26 mouse cellular contexts compared by ENCODE assay signal in the genomic region with DNA sequence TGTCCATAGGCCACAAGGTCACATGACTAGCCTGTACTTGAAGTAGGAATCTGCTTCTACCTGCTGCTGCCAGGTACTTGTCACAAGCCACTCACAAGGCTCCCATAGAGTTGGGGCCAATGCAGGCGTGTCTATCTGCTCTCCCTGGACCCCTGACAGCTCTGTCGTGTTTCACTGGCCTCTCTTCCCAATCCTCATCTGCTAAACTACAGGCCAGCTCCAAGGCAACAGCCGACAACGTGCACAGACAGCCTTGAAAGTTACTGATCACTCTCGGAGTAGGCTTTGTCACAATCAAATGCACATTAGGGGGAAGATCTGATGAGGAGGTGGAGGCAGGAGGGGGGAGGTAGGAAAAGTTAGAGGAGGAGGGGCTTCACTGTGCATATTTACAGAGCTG. TPM values are rescaled to one million over a fixed set of nuclear protein-coding genes. Genes with fewer than 3 reads are reported as not detected.
DNase-seq lines count a peak whose midpoint lies in the region; ATAC-seq and TF ChIP-seq lines count a peak whose summit lies in the region.
"Had no signal": no experiment of that assay in that cellular context is flagged by ENCODE, and none has a peak within 500 bp of the region (broad histone marks: within the 10 kb centered on the region; RNA-seq: fewer than 3 reads in every experiment).

No protein-coding gene starts in this region.

- no peaks in the 10 kb centered on the region for H3K9me3 ChIP-seq in hindbrain, embryonic 10.5 days
- H3K9me3 ChIP-seq in hindbrain, embryonic 14.5 days (ENCODE audit: control insufficient read depth, low read length): no peaks in the 10 kb centered on the region
- H3K9me3 ChIP-seq in lung, embryonic 14.5 days (ENCODE audit: low read depth, low read length): no peaks in the 10 kb centered on the region
- H3K9me3 ChIP-seq in lung, postnatal 0 days (ENCODE audit: low read length): no peaks in the 10 kb centered on the region
- H3K9me3 ChIP-seq: forebrain, embryonic 10.5 days; forebrain, embryonic 13.5 days; G1E; heart, embryonic 12.5 days; heart, embryonic 15.5 days; hindbrain, embryonic 15.5 days; intestine, embryonic 15.5 days had no signal

- H3K4me3 ChIP-seq in hindbrain, embryonic 10.5 days: no peak overlapping the region
- H3K4me3 ChIP-seq in hindbrain, embryonic 14.5 days (replicated peaks; ENCODE audit: low read length): no peak overlapping the region
- H3K4me3 ChIP-seq in lung, embryonic 14.5 days (ENCODE audit: low read depth, low read length): no peak overlapping the region
- no peak overlapping the region for H3K4me3 ChIP-seq in lung, postnatal 0 days (ENCODE audit: low read depth, low read length)
- H3K4me3 ChIP-seq: forebrain, embryonic 10.5 days; forebrain, embryonic 13.5 days; heart, embryonic 12.5 days; heart, embryonic 15.5 days; hindbrain, embryonic 15.5 days; intestine, embryonic 15.5 days had no signal

- no peaks in the 10 kb centered on the region for H3K36me3 ChIP-seq in hindbrain, embryonic 10.5 days
- no peaks in the 10 kb centered on the region for H3K36me3 ChIP-seq in hindbrain, embryonic 14.5 days (replicated peaks; ENCODE audit: control insufficient read depth, insufficient read depth)
- H3K36me3 ChIP-seq in lung, embryonic 14.5 days (ENCODE audit: insufficient read depth): no peaks in the 10 kb centered on the region
- no peaks in the 10 kb centered on the region for H3K36me3 ChIP-seq in lung, postnatal 0 days (ENCODE audit: insufficient read depth, low read length)
- H3K36me3 ChIP-seq: forebrain, embryonic 10.5 days; G1E; heart, embryonic 12.5 days; heart, embryonic 15.5 days; hindbrain, embryonic 15.5 days; intestine, embryonic 15.5 days had no signal

- ATAC-seq in hindbrain, embryonic 14.5 days (ENCODE audit: low FRiP score): no peak
- peak; percentile 36; the same call in 1 of the 2 replicates for ATAC-seq in lung, embryonic 14.5 days (ENCODE audit: insufficient read depth)
- peak; percentile 67 for ATAC-seq in lung, postnatal 0 days
- ATAC-seq: forebrain, embryonic 13.5 days; forebrain, embryonic 16.5 days; intestine, embryonic 15.5 days; Patski had no signal

- H3K4me1 ChIP-seq in hindbrain, embryonic 10.5 days (replicated peaks): peaks cover 56% of the 10 kb centered on the region
- H3K4me1 ChIP-seq in hindbrain, embryonic 14.5 days (replicated peaks; ENCODE audit: control insufficient read depth, insufficient read depth, low read length): peaks cover 25% of the 10 kb centered on the region
- peaks cover 39% of the 10 kb centered on the region for H3K4me1 ChIP-seq in lung, embryonic 14.5 days (ENCODE audit: insufficient read depth)
- no peaks in the 10 kb centered on the region for H3K4me1 ChIP-seq in lung, postnatal 0 days (ENCODE audit: insufficient read depth, low read depth, low read length)
- H3K4me1 ChIP-seq: heart, embryonic 12.5 days; heart, embryonic 15.5 days had no signal

- no peak for DNase-seq in hindbrain, embryonic 10.5 days (ENCODE audit: low spot score)
- DNase-seq in hindbrain, embryonic 14.5 days (ENCODE audit: low spot score): no peak
- peak; percentile 48 for DNase-seq in lung, embryonic 14.5 days
- DNase-seq in lung, postnatal 36 days: no peak
- DNase-seq in lung, postnatal 0 days (ENCODE audit: low spot score): no peak
- DNase-seq in lung, postnatal 25 days (ENCODE audit: low spot score): no peak
- DNase-seq: adrenal gland, postnatal 10 days; adrenal gland, postnatal 36 days; B cell, adult 2 months; cerebellum, adult 18-20 months; cerebellum, adult 9-10 months; cerebellum, postnatal 14 days; gastrocnemius, postnatal 10 days; gastrocnemius, postnatal 36 days; heart, postnatal 10 days; heart, postnatal 36 days had no signal

- no peak for TF ChIP-seq EP300 in lung, postnatal 0 days (IDR thresholded peaks at IDR 0.05)

- H3K27me3 ChIP-seq in hindbrain, embryonic 10.5 days (ENCODE audit: insufficient read depth, poor library complexity, severe bottlenecking): 0 out of 2 replicates have a peak, but pooled peaks cover 4% of the 10 kb centered on the region
- H3K27me3 ChIP-seq in hindbrain, embryonic 14.5 days (ENCODE audit: control insufficient read depth, insufficient read depth, low read length): no peaks in the 10 kb centered on the region
- H3K27me3 ChIP-seq in lung, embryonic 14.5 days (ENCODE audit: insufficient read depth, low read length): no peaks in the 10 kb centered on the region
- H3K27me3 ChIP-seq in lung, postnatal 0 days (replicated peaks; ENCODE audit: insufficient read depth, low read length): no peaks in the 10 kb centered on the region
- H3K27me3 ChIP-seq: CH12.LX; heart, embryonic 12.5 days; heart, embryonic 15.5 days; hindbrain, embryonic 15.5 days; intestine, embryonic 15.5 days; Patski had no signal

- no peak overlapping the region for H3K9ac ChIP-seq in hindbrain, embryonic 14.5 days
- no peak overlapping the region for H3K9ac ChIP-seq in lung, embryonic 14.5 days
- no peak overlapping the region for H3K9ac ChIP-seq in lung, postnatal 0 days (replicated peaks; ENCODE audit: low read depth)
- H3K9ac ChIP-seq: forebrain, embryonic 13.5 days; heart, embryonic 12.5 days; heart, embryonic 15.5 days; hindbrain, embryonic 15.5 days; intestine, embryonic 15.5 days had no signal

- WGBS in hindbrain, embryonic 10.5 days: 71% methylated on average over 5 of the region's 5 CpGs
- WGBS in hindbrain, embryonic 14.5 days: 42% methylated on average over 5 of the region's 5 CpGs
- WGBS in lung, embryonic 14.5 days: 25% methylated on average over 5 of the region's 5 CpGs
- 37% methylated on average over 5 of the region's 5 CpGs for WGBS in lung, postnatal 0 days

- peak overlapping the region; percentile 88 for H3K27ac ChIP-seq in hindbrain, embryonic 10.5 days
- H3K27ac ChIP-seq in hindbrain, embryonic 14.5 days: no peak overlapping the region
- H3K27ac ChIP-seq in lung, embryonic 14.5 days (ENCODE audit: low read depth): peak overlapping the region; percentile 69
- no peak overlapping the region for H3K27ac ChIP-seq in lung, postnatal 0 days (ENCODE audit: low read length)
- H3K27ac ChIP-seq: forebrain, embryonic 13.5 days; heart, embryonic 15.5 days; hindbrain, embryonic 15.5 days; intestine, embryonic 15.5 days had no signal

- no peak for TF ChIP-seq CTCF in lung, embryonic 14.5 days (IDR thresholded peaks at IDR 0.05; ENCODE audit: low read depth)
- TF ChIP-seq CTCF in lung, postnatal 0 days (IDR thresholded peaks at IDR 0.05): no peak

- H3K4me2 ChIP-seq in hindbrain, embryonic 14.5 days (replicated peaks): no peak overlapping the region
- no peak overlapping the region for H3K4me2 ChIP-seq in lung, embryonic 14.5 days
- H3K4me2 ChIP-seq in lung, postnatal 0 days (replicated peaks; ENCODE audit: low read depth, low read length): no peak overlapping the region
- H3K4me2 ChIP-seq: forebrain, embryonic 13.5 days; heart, embryonic 12.5 days; heart, embryonic 15.5 days; hindbrain, embryonic 15.5 days; intestine, embryonic 15.5 days had no signal

RNA-seq across cellular contexts. Expression of a gene that starts 18.7 kb away (rescaled TPM):
- polyA plus RNA-seq in hindbrain, embryonic 10.5 days (2016; fragmentation: Nextera tagmentation; extraction: Ambion mirVana): 53.6 and 60.0 TPM in 2 replicates
- polyA plus RNA-seq in hindbrain, embryonic 14.5 days (2014; fragmentation: Nextera tagmentation; extraction: Ambion mirVana): 33.6 and 40.2 TPM in 2 replicates
- polyA plus RNA-seq in lung, embryonic 14.5 days (2014; fragmentation: Nextera tagmentation; extraction: Ambion mirVana): 68.2 and 70.0 TPM in 2 replicates
- polyA plus RNA-seq in lung, postnatal 0 days (2015; fragmentation: Nextera tagmentation; extraction: Ambion mirVana): 65.7 and 68.2 TPM in 2 replicates

Comparison
In these comparisons a context has a peak if more than half of its experiments do, and no peak if none do; other contexts are left out.
1. H3K27ac ChIP-seq: peak in hindbrain, embryonic 10.5 days (single experiment) and lung, embryonic 14.5 days (single experiment); none in hindbrain, embryonic 14.5 days (single experiment) and lung, postnatal 0 days (single experiment).